Mouse (Mus musculus) CH12.LX (cell line): ENCODE data around the gene Dner.

ENCODE experiments used
- CHD1 ChIP-seq: IDR thresholded peaks from 2 replicates; pipeline ENCODE4 v1.6.1; 2012; ENCODE audit warnings: low read depth, low read length, improper control_type of control experiment, inconsistent platforms
- CHD2 ChIP-seq: IDR thresholded peaks from 2 replicates; pipeline ENCODE4 v1.6.1; 2011; ENCODE audit warnings: low read length, improper control_type of control experiment
- CTCF ChIP-seq, 2 experiments: IDR thresholded peaks in 1 of 2; conservative IDR thresholded peaks in 1 of 2; 2 replicates each; pipeline ENCODE4 v1.5.1; 2011 to 2012; ENCODE audit warnings: low read depth in 2 of 2, low read length in 2 of 2, improper control_type of control experiment in 1 of 2, inconsistent platforms in 1 of 2, mild to moderate bottlenecking in 1 of 2, moderate library complexity in 1 of 2
- E2F4 ChIP-seq: IDR thresholded peaks from 2 replicates; pipeline ENCODE4 v1.6.1; 2011; ENCODE audit warnings: low read depth, low read length, improper control_type of control experiment; ENCODE audit not compliant: insufficient replicate concordance
- EP300 ChIP-seq: IDR thresholded peaks from 2 replicates; pipeline ENCODE4 v1.6.1; 2011; ENCODE audit warnings: low read length, improper control_type of control experiment
- IRF4 ChIP-seq: IDR thresholded peaks from 2 replicates; pipeline ENCODE4 v1.6.1; 2014; ENCODE audit warnings: low read depth, mild to moderate bottlenecking, inconsistent platforms, low read length, improper control_type of control experiment
- MAZ ChIP-seq: IDR thresholded peaks from 2 replicates; pipeline ENCODE4 v1.6.1; 2012; ENCODE audit warnings: low read depth, mild to moderate bottlenecking, inconsistent platforms, low read length, improper control_type of control experiment, moderate library complexity
- MXI1 ChIP-seq: IDR thresholded peaks from 2 replicates; pipeline ENCODE4 v1.6.1; 2011; ENCODE audit warnings: mild to moderate bottlenecking, low read depth, low read length, improper control_type of control experiment
- NRF1 ChIP-seq: IDR thresholded peaks from 2 replicates; pipeline ENCODE4 v1.6.1; 2014; ENCODE audit warnings: low read depth, mild to moderate bottlenecking, inconsistent platforms, low read length, improper control_type of control experiment, moderate library complexity
- POLR2A ChIP-seq: IDR thresholded peaks from 2 replicates; pipeline ENCODE4 v1.6.1; 2011; ENCODE audit warnings: low read depth, mild to moderate bottlenecking, improper control_type of control experiment, low read length
- RAD21 ChIP-seq: IDR thresholded peaks from 2 replicates; pipeline ENCODE4 v1.6.1; 2011; ENCODE audit warnings: low read depth, mild to moderate bottlenecking, low read length, improper control_type of control experiment, moderate library complexity
- RCOR1 ChIP-seq: conservative IDR thresholded peaks from 2 replicates; pipeline ENCODE4 v1.6.1; 2012; ENCODE audit warnings: low read depth, mild to moderate bottlenecking, inconsistent platforms, low read length, improper control_type of control experiment
- UBTF ChIP-seq: IDR thresholded peaks from 2 replicates; pipeline ENCODE4 v1.6.1; 2012; ENCODE audit warnings: low read depth, mild to moderate bottlenecking, inconsistent platforms, low read length, improper control_type of control experiment, moderate library complexity
- ZNF384 ChIP-seq: IDR thresholded peaks from 2 replicates; pipeline ENCODE4 v1.6.1; 2012; ENCODE audit warnings: low read depth, low read length, improper control_type of control experiment, inconsistent platforms

- TF ChIP-seq POLR2A = no peak
- TF ChIP-seq EP300 = no peak
- TF ChIP-seq IRF4 = no peak
- TF ChIP-seq MXI1 = no peak
- TF ChIP-seq CTCF (conservative IDR thresholded peaks at IDR 0.05 in 1 of 2, IDR thresholded peaks at IDR 0.05 in 1 of 2; ENCODE audit: low read depth in 2 of 2, low read length in 2 of 2) = no peak
- TF ChIP-seq UBTF = no peak
- TF ChIP-seq CHD2 = no peak
- no peak for TF ChIP-seq CHD1
- TF ChIP-seq NRF1 = no peak
- TF ChIP-seq RCOR1 = no peak
- TF ChIP-seq MAZ = no peak
- TF ChIP-seq E2F4 = no peak
- no peak for TF ChIP-seq RAD21
- TF ChIP-seq ZNF384 = no peak
Measured at GRCm38 (mm10) chr1:84721942-84722341, 25.9 kb upstream of the Dner start.
